ENCODE assay signal across 11 mouse cellular contexts in genomic region chr6:136662063-136662462, GRCm38 (mm10). TPM values are rescaled to one million over a fixed set of nuclear protein-coding genes. Genes with fewer than 3 reads are reported as not detected.
DNase-seq lines count a peak whose midpoint lies in the region; ATAC-seq lines count a peak whose summit lies in the region.
"Had no signal": no experiment of that assay in that cellular context is flagged by ENCODE, and none has a peak within 500 bp of the region (broad histone marks: within the 10 kb centered on the region; RNA-seq: fewer than 3 reads in every experiment).

No protein-coding gene starts in this region.

- H3K9ac ChIP-seq in forebrain, embryonic 12.5 days, result 0 out of 2 replicates have a peak overlapping the region, but pooled peaks have one; percentile 29
- no peak overlapping the region for H3K9ac ChIP-seq in forebrain, embryonic 16.5 days (replicated peaks; ENCODE audit: low read depth, low read length)
- H3K9ac ChIP-seq in midbrain, embryonic 16.5 days (ENCODE audit: low read depth, low read length), result no peak overlapping the region
- H3K9ac ChIP-seq in limb, embryonic 11.5 days (ENCODE audit: low read length), result peak overlapping the region; percentile 57; the same call in 1 of the 2 replicates
- H3K9ac ChIP-seq in stomach, embryonic 15.5 days, result no peak overlapping the region

- 16% methylated on average over 11 of the region's 11 CpGs for WGBS in forebrain, embryonic 12.5 days
- WGBS in forebrain, embryonic 16.5 days, result 25% methylated on average over 11 of the region's 11 CpGs
- 19% methylated on average over 11 of the region's 11 CpGs for WGBS in midbrain, embryonic 10.5 days
- 26% methylated on average over 11 of the region's 11 CpGs for WGBS in midbrain, embryonic 16.5 days
- WGBS in limb, embryonic 11.5 days, result 16% methylated on average over 11 of the region's 11 CpGs
- WGBS in stomach, embryonic 15.5 days, result 35% methylated on average over 11 of the region's 11 CpGs

- DNase-seq in midbrain, embryonic 10.5 days (ENCODE audit: low spot score), result no peak
- no peak for DNase-seq in limb, embryonic 11.5 days (ENCODE audit: low spot score)
- DNase-seq in thymus, postnatal 4 days, result no peak
- DNase-seq in gastrocnemius, adult 8-10 months (ENCODE audit: low spot score in 2 of 2), result no peak
- DNase-seq: right cerebral cortex, postnatal 25 days had no signal

- H3K4me3 ChIP-seq in forebrain, embryonic 12.5 days (replicated peaks), result peak overlapping the region; percentile 36; the same call in 1 of the 2 replicates
- H3K4me3 ChIP-seq in forebrain, embryonic 16.5 days (replicated peaks; ENCODE audit: low read length), result no peak overlapping the region
- peak overlapping the region; percentile 60 for H3K4me3 ChIP-seq in midbrain, embryonic 10.5 days
- no peak overlapping the region for H3K4me3 ChIP-seq in midbrain, embryonic 16.5 days (ENCODE audit: low read depth, low read length)
- H3K4me3 ChIP-seq in limb, embryonic 11.5 days (ENCODE audit: low read depth, low read length), result no peak overlapping the region
- H3K4me3 ChIP-seq in stomach, embryonic 15.5 days (replicated peaks), result peak overlapping the region; percentile 38

- no peaks in the 10 kb centered on the region for H3K36me3 ChIP-seq in forebrain, embryonic 12.5 days (replicated peaks)
- H3K36me3 ChIP-seq in forebrain, embryonic 16.5 days (ENCODE audit: control insufficient read depth, insufficient read depth), result no peaks in the 10 kb centered on the region
- no peaks in the 10 kb centered on the region for H3K36me3 ChIP-seq in midbrain, embryonic 10.5 days
- no peaks in the 10 kb centered on the region for H3K36me3 ChIP-seq in midbrain, embryonic 16.5 days (ENCODE audit: control insufficient read depth, insufficient read depth, low read length)
- H3K36me3 ChIP-seq in limb, embryonic 11.5 days (ENCODE audit: control insufficient read depth, insufficient read depth, low read length), result no peaks in the 10 kb centered on the region
- no peaks in the 10 kb centered on the region for H3K36me3 ChIP-seq in stomach, embryonic 15.5 days

- H3K27ac ChIP-seq in forebrain, embryonic 12.5 days, result no peak overlapping the region
- H3K27ac ChIP-seq in forebrain, embryonic 16.5 days (ENCODE audit: low read length), result no peak overlapping the region
- H3K27ac ChIP-seq in midbrain, embryonic 10.5 days (replicated peaks), result no peak overlapping the region
- no peak overlapping the region for H3K27ac ChIP-seq in midbrain, embryonic 16.5 days (ENCODE audit: low read length)
- H3K27ac ChIP-seq in limb, embryonic 11.5 days (replicated peaks; ENCODE audit: low read depth, low read length), result no peak overlapping the region
- no peak overlapping the region for H3K27ac ChIP-seq in stomach, embryonic 15.5 days

- ATAC-seq in forebrain, embryonic 12.5 days (ENCODE audit: low FRiP score), result no peak
- no peak for ATAC-seq in forebrain, embryonic 16.5 days
- no peak for ATAC-seq in midbrain, embryonic 16.5 days
- ATAC-seq in limb, embryonic 11.5 days (ENCODE audit: insufficient number of reproducible peaks, low FRiP score, low TSS enrichment, low read depth), result no peak
- ATAC-seq in stomach, embryonic 15.5 days (ENCODE audit: insufficient read depth, low FRiP score, low read depth), result no peak
- ATAC-seq: activated CD4-positive, CD25-positive, alpha-beta regulatory T cell, adult 4 months; inflammation-experienced regulatory T-cells, adult 6 months had no signal

- H3K4me2 ChIP-seq in forebrain, embryonic 12.5 days, result peak overlapping the region; percentile 63
- H3K4me2 ChIP-seq in forebrain, embryonic 16.5 days (ENCODE audit: low read length), result no peak overlapping the region
- H3K4me2 ChIP-seq in midbrain, embryonic 16.5 days (ENCODE audit: low read length), result no peak overlapping the region; the same call in 1 of the 2 replicates
- peak overlapping the region; percentile 77; the same call in 1 of the 2 replicates for H3K4me2 ChIP-seq in limb, embryonic 11.5 days (ENCODE audit: low read depth, severe bottlenecking)
- peak overlapping the region; percentile 77 for H3K4me2 ChIP-seq in stomach, embryonic 15.5 days

- H3K9me3 ChIP-seq in forebrain, embryonic 12.5 days, result no peaks in the 10 kb centered on the region
- no peaks in the 10 kb centered on the region for H3K9me3 ChIP-seq in forebrain, embryonic 16.5 days (ENCODE audit: control insufficient read depth, low read length)
- H3K9me3 ChIP-seq in midbrain, embryonic 10.5 days (replicated peaks), result no peaks in the 10 kb centered on the region
- H3K9me3 ChIP-seq in midbrain, embryonic 16.5 days (replicated peaks; ENCODE audit: control insufficient read depth, low read length, poor library complexity, severe bottlenecking), result no peaks in the 10 kb centered on the region
- H3K9me3 ChIP-seq in limb, embryonic 11.5 days (ENCODE audit: control insufficient read depth, low read length), result no peaks in the 10 kb centered on the region
- H3K9me3 ChIP-seq in stomach, embryonic 15.5 days, result no peaks in the 10 kb centered on the region

- peaks cover 7% of the 10 kb centered on the region for H3K4me1 ChIP-seq in forebrain, embryonic 12.5 days
- H3K4me1 ChIP-seq in forebrain, embryonic 16.5 days (replicated peaks; ENCODE audit: control insufficient read depth, insufficient read depth, low read length), result peaks cover 6% of the 10 kb centered on the region
- H3K4me1 ChIP-seq in midbrain, embryonic 10.5 days, result peaks cover 15% of the 10 kb centered on the region
- H3K4me1 ChIP-seq in midbrain, embryonic 16.5 days (ENCODE audit: control insufficient read depth, insufficient read depth, low read length), result no peaks in the 10 kb centered on the region; the same call in 1 of the 2 replicates
- no peaks in the 10 kb centered on the region for H3K4me1 ChIP-seq in limb, embryonic 11.5 days (ENCODE audit: control insufficient read depth, insufficient read depth, low read length)
- peaks cover 10% of the 10 kb centered on the region for H3K4me1 ChIP-seq in stomach, embryonic 15.5 days

- peaks cover 41% of the 10 kb centered on the region for H3K27me3 ChIP-seq in forebrain, embryonic 12.5 days
- peaks cover 9% of the 10 kb centered on the region for H3K27me3 ChIP-seq in forebrain, embryonic 16.5 days (replicated peaks; ENCODE audit: control insufficient read depth, insufficient read depth, low read length)
- H3K27me3 ChIP-seq in midbrain, embryonic 10.5 days (ENCODE audit: low read depth, poor library complexity, severe bottlenecking), result peaks cover 36% of the 10 kb centered on the region
- H3K27me3 ChIP-seq in midbrain, embryonic 16.5 days (ENCODE audit: control insufficient read depth, insufficient read depth, low read depth, low read length), result peaks cover 12% of the 10 kb centered on the region
- H3K27me3 ChIP-seq in limb, embryonic 11.5 days (ENCODE audit: control insufficient read depth, insufficient read depth, low read length), result peaks cover 21% of the 10 kb centered on the region
- peaks cover 11% of the 10 kb centered on the region for H3K27me3 ChIP-seq in stomach, embryonic 15.5 days (replicated peaks)

RNA-seq across cellular contexts. Expression of gene Plbd1, which starts 0.3 kb away (rescaled TPM):
- polyA plus RNA-seq in forebrain, embryonic 12.5 days (2016; fragmentation: Nextera tagmentation; extraction: Ambion mirVana), result 0.41 and 1.0 TPM in 2 replicates
- polyA plus RNA-seq in forebrain, embryonic 16.5 days (2015; fragmentation: Nextera tagmentation; extraction: Ambion mirVana), result 0.46 and 0.75 TPM in 2 replicates
- 1.2 and 1.5 TPM in 2 replicates for polyA plus RNA-seq in midbrain, embryonic 10.5 days (2016; fragmentation: Nextera tagmentation; extraction: Ambion mirVana)
- polyA plus RNA-seq in midbrain, embryonic 16.5 days (2015; fragmentation: Nextera tagmentation; extraction: Ambion mirVana), result 0.22 and 0.54 TPM in 2 replicates
- 0.94 and 1.5 TPM in 2 replicates for polyA plus RNA-seq in limb, embryonic 11.5 days (2014; fragmentation: Nextera tagmentation; extraction: Ambion mirVana)
- 15.1 and 20.1 TPM in 2 replicates for polyA plus RNA-seq in stomach, embryonic 15.5 days (2015; fragmentation: Nextera tagmentation; extraction: Ambion mirVana)
- total RNA-seq in gastrocnemius, adult 8-10 months (2022), result 10 to 100 TPM; 10.6 to 17.0 (median 12.5) TPM

Comparison
In these comparisons a context has a peak if more than half of its experiments do, and no peak if none do; other contexts are left out.
1. H3K4me2 ChIP-seq: peak in forebrain, embryonic 12.5 days (single experiment), limb, embryonic 11.5 days (single experiment) and stomach, embryonic 15.5 days (single experiment); none in forebrain, embryonic 16.5 days (single experiment) and midbrain, embryonic 16.5 days (single experiment).
2. H3K4me3 ChIP-seq: peak in forebrain, embryonic 12.5 days (single experiment), midbrain, embryonic 10.5 days (single experiment) and stomach, embryonic 15.5 days (single experiment); none in forebrain, embryonic 16.5 days (single experiment), midbrain, embryonic 16.5 days (single experiment) and limb, embryonic 11.5 days (single experiment).
3. H3K9ac ChIP-seq: peak in forebrain, embryonic 12.5 days (single experiment) and limb, embryonic 11.5 days (single experiment); none in forebrain, embryonic 16.5 days (single experiment), midbrain, embryonic 16.5 days (single experiment) and stomach, embryonic 15.5 days (single experiment).